Mouse (Mus musculus): ENCODE measurements at regions not wholly inside any gene's neighbourhood (a gene's known extent, or its start where the extent isn't known, plus 50 kb on each side); places are given as distances from the start of the nearest gene placed in this dataset.

- DNase-seq (ENCODE audit: low spot score in 2 of 2): no peak
Measured at GRCm38 (mm10) chr6:101484526-101485287, 107.0 kb upstream of the Pdzrn3 start.

- peak; percentile 42 to 65 for DNase-seq (ENCODE audit: low spot score in 2 of 2)
Measured at GRCm38 (mm10) chr6:101482635-101483465, 105.2 kb upstream of the Pdzrn3 start.

DNA sequence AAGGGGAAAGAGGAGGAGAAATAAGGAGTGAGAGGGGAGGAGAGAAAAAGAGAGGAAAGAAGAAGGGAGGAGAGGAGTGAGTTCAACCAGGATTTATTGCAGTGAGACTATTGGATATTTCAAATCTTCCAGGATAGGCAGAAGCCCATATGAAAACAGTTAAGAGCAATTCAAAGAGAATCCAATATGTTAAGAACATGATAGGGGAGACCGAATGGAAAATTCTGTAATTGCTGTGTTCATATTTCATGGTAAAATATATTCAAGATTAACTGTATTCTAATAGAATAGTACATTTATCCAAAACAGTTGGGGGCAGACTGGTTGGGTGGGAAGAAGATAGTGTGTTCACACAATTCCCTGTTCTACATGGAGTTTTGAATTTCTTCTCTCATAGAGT lies 96.3 kb upstream of the Pdzrn3 start:
- no peak for DNase-seq (ENCODE audit: low spot score in 2 of 2)

DNA sequence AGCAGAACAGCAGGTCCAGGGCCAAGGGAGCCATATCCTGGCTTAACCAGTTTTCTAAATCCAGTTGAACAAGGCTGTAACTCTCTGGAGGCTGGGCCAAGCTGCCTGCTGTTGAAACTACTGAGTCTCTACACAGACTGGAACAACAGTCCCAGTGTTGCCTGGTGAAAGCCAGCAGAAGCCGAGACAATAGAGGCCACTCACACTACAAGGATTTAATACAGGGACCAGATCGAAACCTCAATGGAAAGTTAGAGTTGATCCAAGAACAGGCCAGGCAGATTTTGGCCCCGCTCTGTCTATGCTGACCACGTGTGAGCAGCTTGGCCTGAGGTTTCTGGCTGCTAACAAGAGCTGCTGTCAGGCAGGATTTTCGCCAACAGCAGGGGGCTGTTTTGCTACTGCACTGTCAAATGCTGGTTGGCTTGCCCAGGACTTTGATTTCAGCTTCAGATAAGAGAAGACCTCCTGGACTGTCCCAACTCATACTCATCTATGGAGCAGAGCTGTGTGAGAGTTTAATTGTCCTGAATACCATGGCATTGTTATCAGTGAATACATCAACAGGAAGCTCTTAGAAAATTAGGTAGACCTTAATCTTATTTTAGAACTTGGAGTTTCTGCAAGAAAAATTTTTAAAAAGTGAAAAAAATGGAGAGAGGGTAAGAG lies 95.7 kb upstream of the Pdzrn3 start:
- peak; percentile 18 to 26 for DNase-seq (ENCODE audit: low spot score in 2 of 2)

DNA sequence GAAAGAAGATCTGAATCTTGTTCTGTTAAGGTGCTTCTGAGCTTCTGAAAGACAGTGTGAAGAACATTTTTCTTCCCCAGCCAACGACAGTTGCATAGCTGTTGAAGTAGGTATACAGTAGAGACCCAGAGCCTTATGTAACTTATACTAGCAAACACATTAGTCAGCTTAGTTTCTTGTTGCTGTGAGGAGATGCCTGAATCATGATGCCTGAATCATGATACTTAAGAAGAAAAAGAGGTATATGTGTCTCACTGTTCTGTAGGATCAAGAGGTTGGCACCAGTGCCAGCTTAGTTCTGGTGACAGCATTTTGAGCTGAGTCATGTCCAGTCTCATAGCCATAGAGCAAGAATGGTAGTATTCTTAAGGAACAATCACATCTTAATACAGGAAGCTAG lies 87.2 kb upstream of the Pdzrn3 start:
- DNase-seq (ENCODE audit: low spot score in 2 of 2): no peak

- no peak for DNase-seq (ENCODE audit: low spot score in 2 of 2)
Measured at GRCm38 (mm10) chr6:101463812-101464320, 86.2 kb upstream of the Pdzrn3 start.

DNA sequence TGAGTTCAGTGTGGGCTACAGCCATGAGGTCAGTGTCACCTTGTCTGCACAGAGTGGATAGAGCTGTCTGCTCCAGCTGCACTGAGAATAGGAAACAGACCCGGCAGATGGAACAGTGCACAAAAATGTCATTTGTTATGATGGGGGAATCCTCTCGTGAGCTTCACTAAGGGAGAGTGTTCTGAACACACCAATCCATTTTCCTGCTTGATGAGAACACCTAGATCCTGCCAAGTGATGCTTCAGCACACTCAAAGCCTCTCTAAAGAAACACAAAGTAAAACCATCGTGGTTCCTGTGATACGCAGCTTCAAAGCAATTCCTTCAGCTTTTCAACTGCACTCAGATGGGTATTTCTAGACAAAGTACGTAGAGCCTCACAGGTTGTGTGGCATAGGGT lies 69.0 kb upstream of the Pdzrn3 start:
- DNase-seq (ENCODE audit: low spot score in 2 of 2): no peak

GRCm38 (mm10) chr6:101446316-101446715 lies 68.6 kb upstream of the Pdzrn3 start:
- DNase-seq (ENCODE audit: low spot score in 2 of 2): no peak

- DNase-seq (ENCODE audit: low spot score in 2 of 2): no peak
Measured at GRCm38 (mm10) chr6:101432769-101433168, 55.1 kb upstream of the Pdzrn3 start.

GRCm38 (mm10) chr6:101429634-101430033 lies 51.9 kb upstream of the Pdzrn3 start:
- no peak for DNase-seq (ENCODE audit: low spot score in 2 of 2)
